Comparison of ENCODE assay signal across 18 mouse cellular contexts in the genomic region with DNA sequence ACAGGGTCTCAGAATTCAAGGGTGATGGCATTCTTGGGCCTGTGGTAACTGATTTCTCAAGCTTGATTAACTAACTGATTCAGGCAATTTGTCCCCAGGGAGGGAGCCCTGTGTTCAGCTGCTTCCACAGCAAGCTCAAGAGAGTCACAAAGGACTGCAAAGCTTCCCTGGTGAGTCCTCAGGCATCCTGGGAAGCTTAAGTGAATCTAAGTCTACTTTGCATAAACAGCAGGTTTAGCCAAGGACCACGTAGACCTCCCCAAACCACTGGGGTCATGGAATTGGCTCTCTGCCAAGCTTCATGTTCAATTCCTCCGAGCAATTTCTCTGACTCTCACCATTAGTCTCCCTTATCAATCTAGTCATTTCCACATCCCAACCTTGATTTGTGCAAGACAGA. TPM values are rescaled to one million over a fixed set of nuclear protein-coding genes. Genes with fewer than 3 reads are reported as not detected.
DNase-seq lines count a peak whose midpoint lies in the region; ATAC-seq and TF ChIP-seq lines count a peak whose summit lies in the region.
"Had no signal": no experiment of that assay in that cellular context is flagged by ENCODE, and none has a peak within 500 bp of the region (broad histone marks: within the 10 kb centered on the region; RNA-seq: fewer than 3 reads in every experiment).

No protein-coding gene starts in this region.

- intact Hi-C loops in left cerebral cortex, adult 2 months (cut with DNase I) = no loop called here

- no peak for TF ChIP-seq EP300 in lung, postnatal 0 days (IDR thresholded peaks at IDR 0.05)

- WGBS in forebrain, embryonic 14.5 days = 9% methylated on average over 2 of the region's 2 CpGs
- 5% methylated on average over 2 of the region's 2 CpGs for WGBS in forebrain, embryonic 15.5 days
- 11% methylated on average over 2 of the region's 2 CpGs for WGBS in lung, postnatal 0 days
- WGBS in embryonic facial prominence, embryonic 14.5 days = 9% methylated on average over 2 of the region's 2 CpGs

- no peaks in the 10 kb centered on the region for H3K27me3 ChIP-seq in forebrain, embryonic 14.5 days (replicated peaks; ENCODE audit: control insufficient read depth, insufficient read depth, low read length)
- H3K27me3 ChIP-seq in forebrain, embryonic 15.5 days = no peaks in the 10 kb centered on the region
- no peaks in the 10 kb centered on the region for H3K27me3 ChIP-seq in lung, postnatal 0 days (replicated peaks; ENCODE audit: insufficient read depth, low read length)
- H3K27me3 ChIP-seq in embryonic facial prominence, embryonic 14.5 days (replicated peaks; ENCODE audit: control insufficient read depth, insufficient read depth, low read length) = no peaks in the 10 kb centered on the region
- H3K27me3 ChIP-seq: limb, embryonic 15.5 days had no signal

- H3K36me3 ChIP-seq in forebrain, embryonic 14.5 days (ENCODE audit: control insufficient read depth, insufficient read depth, low read length) = 0 out of 2 replicates have a peak, but pooled peaks cover 4% of the 10 kb centered on the region
- no peaks in the 10 kb centered on the region for H3K36me3 ChIP-seq in forebrain, embryonic 15.5 days
- H3K36me3 ChIP-seq in lung, postnatal 0 days (ENCODE audit: insufficient read depth, low read length) = peaks cover 6% of the 10 kb centered on the region; the same call in 1 of the 2 replicates
- 0 out of 2 replicates have a peak, but pooled peaks cover 8% of the 10 kb centered on the region for H3K36me3 ChIP-seq in embryonic facial prominence, embryonic 14.5 days (ENCODE audit: control insufficient read depth, insufficient read depth, low read length)
- H3K36me3 ChIP-seq: heart, embryonic 10.5 days; limb, embryonic 15.5 days had no signal

- peaks cover 6% of the 10 kb centered on the region; the same call in 1 of the 2 replicates for H3K4me1 ChIP-seq in forebrain, embryonic 14.5 days (ENCODE audit: control insufficient read depth, insufficient read depth, low read length)
- H3K4me1 ChIP-seq in forebrain, embryonic 15.5 days = peaks cover 13% of the 10 kb centered on the region
- H3K4me1 ChIP-seq in lung, postnatal 0 days (ENCODE audit: insufficient read depth, low read depth, low read length) = peaks cover 17% of the 10 kb centered on the region; the same call in 1 of the 2 replicates
- peaks cover 18% of the 10 kb centered on the region for H3K4me1 ChIP-seq in embryonic facial prominence, embryonic 14.5 days (ENCODE audit: control insufficient read depth, insufficient read depth, low read length)

- no peak overlapping the region for H3K4me3 ChIP-seq in forebrain, embryonic 14.5 days (ENCODE audit: low read depth, low read length)
- no peak overlapping the region for H3K4me3 ChIP-seq in forebrain, embryonic 15.5 days
- no peak overlapping the region for H3K4me3 ChIP-seq in lung, postnatal 0 days (ENCODE audit: low read depth, low read length)
- no peak overlapping the region for H3K4me3 ChIP-seq in embryonic facial prominence, embryonic 14.5 days (ENCODE audit: low read depth, low read length)
- no peak overlapping the region for H3K4me3 ChIP-seq in left cerebral cortex, adult 2 months
- H3K4me3 ChIP-seq: heart, embryonic 10.5 days; limb, embryonic 15.5 days had no signal

- H3K27ac ChIP-seq in forebrain, embryonic 14.5 days (ENCODE audit: low read depth, low read length) = no peak overlapping the region
- H3K27ac ChIP-seq in forebrain, embryonic 15.5 days (replicated peaks) = no peak overlapping the region
- peak overlapping the region; percentile 38 for H3K27ac ChIP-seq in lung, postnatal 0 days (ENCODE audit: low read length)
- no peak overlapping the region for H3K27ac ChIP-seq in embryonic facial prominence, embryonic 14.5 days (replicated peaks; ENCODE audit: low read depth, low read length)
- no peak overlapping the region for H3K27ac ChIP-seq in left cerebral cortex, adult 2 months
- H3K27ac ChIP-seq: heart, embryonic 10.5 days; limb, embryonic 15.5 days had no signal

- no peak; the same call in 1 of the 2 replicates for TF ChIP-seq CTCF in lung, postnatal 0 days (IDR thresholded peaks at IDR 0.05)
- no peak for TF ChIP-seq CTCF in left cerebral cortex, adult 2 months (IDR thresholded peaks at IDR 0.05)

- H3K4me2 ChIP-seq in forebrain, embryonic 14.5 days (ENCODE audit: low read length) = no peak overlapping the region
- no peak overlapping the region for H3K4me2 ChIP-seq in forebrain, embryonic 15.5 days (replicated peaks)
- H3K4me2 ChIP-seq in lung, postnatal 0 days (replicated peaks; ENCODE audit: low read depth, low read length) = no peak overlapping the region
- no peak overlapping the region for H3K4me2 ChIP-seq in embryonic facial prominence, embryonic 14.5 days (ENCODE audit: low read depth, low read length)
- H3K4me2 ChIP-seq: limb, embryonic 15.5 days had no signal

- no peak for ATAC-seq in forebrain, embryonic 14.5 days
- ATAC-seq in forebrain, embryonic 15.5 days (replicated peaks) = no peak
- ATAC-seq in lung, postnatal 0 days = no peak
- ATAC-seq in embryonic facial prominence, embryonic 14.5 days (ENCODE audit: low read depth) = no peak; the same call in 1 of the 2 replicates
- ATAC-seq: intestine, embryonic 16.5 days had no signal

- no peaks in the 10 kb centered on the region for H3K9me3 ChIP-seq in forebrain, embryonic 14.5 days (replicated peaks; ENCODE audit: control insufficient read depth, low read length)
- H3K9me3 ChIP-seq in forebrain, embryonic 15.5 days = no peaks in the 10 kb centered on the region
- H3K9me3 ChIP-seq in lung, postnatal 0 days (ENCODE audit: low read length) = no peaks in the 10 kb centered on the region
- H3K9me3 ChIP-seq in embryonic facial prominence, embryonic 14.5 days (ENCODE audit: control insufficient read depth, low read length) = no peaks in the 10 kb centered on the region
- H3K9me3 ChIP-seq: G1E; heart, embryonic 10.5 days; limb, embryonic 15.5 days had no signal

- peak; percentile 34 for DNase-seq in forebrain, embryonic 14.5 days (ENCODE audit: low spot score)
- DNase-seq in lung, postnatal 0 days (ENCODE audit: low spot score) = peak; percentile 26
- DNase-seq in lung, postnatal 25 days (ENCODE audit: low spot score) = no peak
- DNase-seq in Muller cell, postnatal 12 days (ENCODE audit: inconsistent ontology term) = peak; percentile 43
- DNase-seq in embryonic facial prominence, embryonic 14.5 days (ENCODE audit: low spot score) = peak; percentile 58
- DNase-seq in left cerebral cortex, adult 2 months (ENCODE audit: extremely low spot score in 1 of 2, low spot score in 2 of 2) = no peak
- no peak for DNase-seq in right cerebral cortex, postnatal 10 days (ENCODE audit: low spot score in 2 of 2)
- DNase-seq: B cell, adult 2 months; embryo, embryonic 11 days; heart, postnatal 4 days; kidney, postnatal 25 days; layer of hippocampus, postnatal 36 days; right cerebral cortex, postnatal 25 days had no signal

- no peak overlapping the region for H3K9ac ChIP-seq in forebrain, embryonic 14.5 days (ENCODE audit: low read length)
- H3K9ac ChIP-seq in forebrain, embryonic 15.5 days (replicated peaks) = no peak overlapping the region
- no peak overlapping the region for H3K9ac ChIP-seq in lung, postnatal 0 days (replicated peaks; ENCODE audit: low read depth)
- H3K9ac ChIP-seq in embryonic facial prominence, embryonic 14.5 days (ENCODE audit: low read depth, low read length) = no peak overlapping the region
- H3K9ac ChIP-seq: limb, embryonic 15.5 days had no signal

RNA-seq across cellular contexts. Expression of gene Abca1, which starts 12.2 kb away (rescaled TPM):
- 9.6 and 12.3 TPM in 2 replicates for polyA plus RNA-seq in forebrain, embryonic 14.5 days (2014; fragmentation: Nextera tagmentation; extraction: Ambion mirVana)
- 10.0 and 10.2 TPM in 2 replicates for polyA plus RNA-seq in forebrain, embryonic 15.5 days (2015; fragmentation: Nextera tagmentation; extraction: Ambion mirVana)
- polyA plus RNA-seq in lung, postnatal 0 days (2015; fragmentation: Nextera tagmentation; extraction: Ambion mirVana) = 3.7 and 4.6 TPM in 2 replicates
- 13.7 and 16.4 TPM in 2 replicates for polyA plus RNA-seq in embryonic facial prominence, embryonic 14.5 days (2014; fragmentation: Nextera tagmentation; extraction: Ambion mirVana)
- total RNA-seq in left cerebral cortex, adult 2 months (2021) = 10 to 100 TPM; 17.0 to 19.5 TPM

Comparison
In these comparisons a context has a peak if more than half of its experiments do, and no peak if none do; other contexts are left out.
1. DNase-seq: peak in forebrain, embryonic 14.5 days (single experiment), lung, postnatal 0 days (single experiment), Muller cell, postnatal 12 days (single experiment) and embryonic facial prominence, embryonic 14.5 days (single experiment); none in lung, postnatal 25 days (single experiment), left cerebral cortex, adult 2 months (0 of 2) and right cerebral cortex, postnatal 10 days (0 of 2).